Mouse (Mus musculus): ENCODE results near the gene Mas1. TPM values are rescaled to one million over a fixed set of nuclear protein-coding genes. Genes with fewer than 3 reads are reported as not detected.

The Mas1 gene
- polyA plus RNA-seq (2015; fragmentation: Nextera tagmentation; extraction: Ambion mirVana) = not detected in 2 replicates

DNA sequence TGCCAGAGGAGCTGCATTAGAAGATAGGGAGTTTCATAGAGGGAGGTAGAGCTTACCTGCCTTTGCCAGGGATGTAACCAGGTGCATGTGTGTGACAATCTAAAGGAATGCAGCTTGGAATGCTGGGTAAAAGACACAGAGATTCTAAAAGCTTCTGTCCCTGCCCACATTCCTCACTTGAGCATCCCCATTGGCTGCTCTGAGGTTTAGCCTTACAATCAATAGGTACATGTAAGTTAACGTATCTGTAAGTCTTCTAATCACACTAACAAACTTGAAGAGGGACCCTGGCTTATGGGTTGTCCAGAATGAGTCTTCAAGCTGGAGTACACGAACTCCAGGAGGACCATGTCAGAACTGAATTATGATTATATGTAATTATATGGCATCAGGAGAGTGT lies at the start of gene Mas1:
TSS of gene Mas1 (minus strand) at position 101 of the 400 bp plus-strand sequence.
- WGBS = 66% methylated on average over 2 of the region's 2 CpGs

GRCm38 (mm10) chr17:12916588-12917380 lies 48.8 kb upstream of the Mas1 start:
- Histone ChIP-seq H3K27me3 (no peaks in the 10 kb centered on the region), H3K9me3 (no peaks in the 10 kb centered on the region), H3K27ac (peak overlapping the region; percentile 81), H3K9ac (replicated peaks) (peak overlapping the region; percentile 97), H3K36me3 (peaks cover 54% of the 10 kb centered on the region), H3K4me3 (replicated peaks) (peak overlapping the region; percentile 85), H3K4me2 (replicated peaks) (peak overlapping the region; percentile 91), H3K4me1 (replicated peaks) (peaks cover 21% of the 10 kb centered on the region)
- ATAC-seq = peak; percentile 72
- under 1% methylated on average over 40 of the region's 40 CpGs for WGBS

More for the DNA sequence above, at the start of gene Mas1:
- Histone ChIP-seq H3K4me3 (replicated peaks) (no peak within 1 kb of the TSS), H3K36me3 (no peaks in the 10 kb centered on the region), H3K27ac (no peak within 1 kb of the TSS), H3K9ac (replicated peaks) (no peak within 1 kb of the TSS), H3K4me2 (replicated peaks) (no peak within 1 kb of the TSS), H3K27me3 (no peaks in the 10 kb centered on the region), H3K9me3 (no peaks in the 10 kb centered on the region), H3K4me1 (replicated peaks) (no peaks in the 10 kb centered on the region)
- ATAC-seq = no peak

- H3K27ac ChIP-seq = peak within 1 kb of the TSS; percentile 81
- no peaks in the 10 kb centered on the region for H3K27me3 ChIP-seq
- WGBS = under 1% methylated on average over 56 of the region's 56 CpGs
- H3K4me2 ChIP-seq (replicated peaks) = peak within 1 kb of the TSS; percentile 91
- H3K9ac ChIP-seq (replicated peaks) = peak within 1 kb of the TSS; percentile 97
- H3K36me3 ChIP-seq = peaks cover 55% of the 10 kb centered on the region
- peak; percentile 99 for ATAC-seq
- peak within 1 kb of the TSS; percentile 85 for H3K4me3 ChIP-seq (replicated peaks)
- peaks cover 21% of the 10 kb centered on the region for H3K4me1 ChIP-seq (replicated peaks)
- H3K9me3 ChIP-seq = no peaks in the 10 kb centered on the region
Measured at GRCm38 (mm10) chr17:12915881-12916583, 48.1 kb upstream of the Mas1 start, which contains the start of gene Mrpl18. Mrpl18 (minus strand) TSS chr17:12916345.

DNA sequence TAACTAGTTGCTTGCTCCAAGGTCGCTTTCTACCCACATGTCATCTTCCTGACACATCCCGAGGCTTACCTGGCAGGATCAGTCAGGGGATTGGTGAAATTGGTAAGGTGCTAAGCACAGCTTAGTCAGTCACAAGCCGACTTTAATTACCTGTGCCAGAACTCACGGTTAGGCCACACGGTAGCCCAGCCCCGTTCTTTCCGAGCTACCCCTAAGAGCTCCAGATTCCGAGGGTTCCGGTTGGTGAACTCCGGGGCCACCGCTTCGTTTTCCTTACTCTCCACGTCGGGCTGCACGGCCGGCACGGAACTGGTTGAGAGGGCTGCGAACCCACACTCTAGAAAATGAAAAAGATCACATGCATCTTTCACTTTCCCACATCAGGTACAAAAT lies 47.5 kb upstream of the Mas1 start, which contains the start of gene Tcp1:
TSS of gene Tcp1 (plus strand) at position 214 of the 393 bp plus-strand sequence.
- ATAC-seq = peak; percentile 4
- WGBS = 1% methylated on average over 18 of the region's 18 CpGs
- Histone ChIP-seq H3K9ac (replicated peaks) (peak within 1 kb of the TSS; percentile 97), H3K4me1 (replicated peaks) (peaks cover 21% of the 10 kb centered on the region), H3K9me3 (no peaks in the 10 kb centered on the region), H3K27me3 (no peaks in the 10 kb centered on the region), H3K4me2 (replicated peaks) (peak within 1 kb of the TSS; percentile 91), H3K27ac (peak within 1 kb of the TSS; percentile 81), H3K36me3 (peaks cover 55% of the 10 kb centered on the region), H3K4me3 (replicated peaks) (peak within 1 kb of the TSS; percentile 85)

- Histone ChIP-seq H3K36me3 (peaks cover 56% of the 10 kb centered on the region), H3K4me2 (replicated peaks) (no peak overlapping the region), H3K9me3 (no peaks in the 10 kb centered on the region), H3K27me3 (no peaks in the 10 kb centered on the region), H3K4me1 (replicated peaks) (peaks cover 8% of the 10 kb centered on the region), H3K9ac (replicated peaks) (no peak overlapping the region), H3K4me3 (replicated peaks) (no peak overlapping the region), H3K27ac (no peak overlapping the region)
- ATAC-seq = no peak
- WGBS = 89% methylated on average over 8 of the region's 8 CpGs
Measured at GRCm38 (mm10) chr17:12910391-12910790, 42.4 kb upstream of the Mas1 start.

GRCm38 (mm10) chr17:12909361-12910280 lies 41.7 kb upstream of the Mas1 start, which contains the start of gene Pnldc1:
Pnldc1 (minus strand) TSS chr17:12910230.
- ATAC-seq = no peak
- Histone ChIP-seq H3K27me3 (no peaks in the 10 kb centered on the region), H3K36me3 (peaks cover 59% of the 10 kb centered on the region), H3K9me3 (no peaks in the 10 kb centered on the region), H3K4me2 (replicated peaks) (no peak within 1 kb of the TSS), H3K4me1 (replicated peaks) (peaks cover under 1% of the 10 kb centered on the region; the same call in 1 of the 2 replicates), H3K27ac (no peak within 1 kb of the TSS), H3K4me3 (replicated peaks) (no peak within 1 kb of the TSS), H3K9ac (replicated peaks) (no peak within 1 kb of the TSS)
- WGBS = 81% methylated on average over 35 of the region's 35 CpGs

DNA sequence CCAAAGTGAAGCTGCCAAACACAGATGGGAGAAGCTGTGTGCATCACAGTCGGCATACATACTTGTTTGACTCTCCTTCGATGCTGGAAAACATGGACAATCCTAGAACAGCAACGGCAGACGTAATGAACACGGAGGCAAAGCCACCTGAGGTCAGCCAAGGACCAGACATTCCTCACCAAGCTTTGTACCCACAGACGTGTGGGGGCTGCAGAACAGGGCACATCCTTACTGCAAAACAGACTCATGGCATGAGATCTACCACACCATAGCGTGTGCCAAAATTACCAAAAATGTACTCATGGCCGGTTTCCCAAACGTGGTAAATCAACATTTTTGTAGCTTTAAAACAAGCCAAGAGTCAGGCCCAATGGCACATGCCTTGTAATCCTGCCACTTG lies 38.5 kb upstream of the Mas1 start:
- no peaks in the 10 kb centered on the region for H3K9me3 ChIP-seq
- H3K9ac ChIP-seq (replicated peaks) = no peak overlapping the region
- H3K4me3 ChIP-seq (replicated peaks) = no peak overlapping the region
- 92% methylated on average over 9 of the region's 9 CpGs for WGBS
- no peak overlapping the region for H3K4me2 ChIP-seq (replicated peaks)
- H3K36me3 ChIP-seq = peaks cover 44% of the 10 kb centered on the region
- no peaks in the 10 kb centered on the region for H3K27me3 ChIP-seq
- peaks cover 9% of the 10 kb centered on the region for H3K4me1 ChIP-seq (replicated peaks)
- no peak overlapping the region for H3K27ac ChIP-seq
- ATAC-seq = no peak

- H3K4me1 ChIP-seq (replicated peaks) = peaks cover 9% of the 10 kb centered on the region
- H3K9ac ChIP-seq (replicated peaks) = no peak overlapping the region
- peaks cover 44% of the 10 kb centered on the region for H3K36me3 ChIP-seq
- H3K27me3 ChIP-seq = no peaks in the 10 kb centered on the region
- ATAC-seq = no peak
- no peaks in the 10 kb centered on the region for H3K9me3 ChIP-seq
- no peak overlapping the region for H3K4me3 ChIP-seq (replicated peaks)
- no peak overlapping the region for H3K27ac ChIP-seq
- no peak overlapping the region for H3K4me2 ChIP-seq (replicated peaks)
- WGBS = 92% methylated on average over 4 of the region's 4 CpGs
Measured at GRCm38 (mm10) chr17:12905810-12906209, 37.9 kb upstream of the Mas1 start.

GRCm38 (mm10) chr17:12904349-12904748 lies 36.4 kb upstream of the Mas1 start:
- H3K27me3 ChIP-seq = no peaks in the 10 kb centered on the region
- H3K27ac ChIP-seq = no peak overlapping the region
- H3K9me3 ChIP-seq = no peaks in the 10 kb centered on the region
- no peak overlapping the region for H3K9ac ChIP-seq (replicated peaks)
- no peak overlapping the region for H3K4me3 ChIP-seq (replicated peaks)
- 75% methylated on average over 1 of the region's 1 CpGs for WGBS
- no peak overlapping the region for H3K4me2 ChIP-seq (replicated peaks)
- peaks cover 43% of the 10 kb centered on the region for H3K36me3 ChIP-seq
- peaks cover 9% of the 10 kb centered on the region for H3K4me1 ChIP-seq (replicated peaks)
- no peak for ATAC-seq

- Histone ChIP-seq H3K4me2 (replicated peaks) (no peak overlapping the region), H3K9ac (replicated peaks) (no peak overlapping the region), H3K9me3 (no peaks in the 10 kb centered on the region), H3K4me1 (replicated peaks) (peaks cover 9% of the 10 kb centered on the region), H3K27me3 (no peaks in the 10 kb centered on the region), H3K4me3 (replicated peaks) (no peak overlapping the region), H3K27ac (peak overlapping the region; percentile 54), H3K36me3 (peaks cover 46% of the 10 kb centered on the region)
- 12% methylated on average over 11 of the region's 12 CpGs for WGBS
- peak; percentile 74; the same call in 1 of the 2 replicates for ATAC-seq
Measured at GRCm38 (mm10) chr17:12903372-12904333, 35.7 kb upstream of the Mas1 start.

Data from midbrain, embryonic 13.5 days (tissue).